Mouse (Mus musculus) kidney, postnatal 0 days (tissue): ENCODE results near the gene Mgst2. TPM values are rescaled to one million over a fixed set of nuclear protein-coding genes. Genes with fewer than 3 reads are reported as not detected.
A peak's percentile ranks its signal among the peaks of the same experiment; 100 is the strongest.

ENCODE experiments used
- ATAC-seq: fragments of 200-750 bp; cut with Nextera tagmentation; replicated peaks from 2 replicates; pipeline ENCODE4 v1.8.0; 2017; ENCODE audit warnings: low read depth, moderate number of reproducible peaks, moderate TSS enrichment, moderate library complexity; ENCODE audit not compliant: low FRiP score
- DNase-seq: peaks from one replicate; pipeline ENCODE4 v3.0.0-alpha.2; 2016; ENCODE audit warnings: low spot score
- H3K27ac ChIP-seq: fragments of 300-500 bp; sonication (generic); 2 replicates; pipeline ENCODE4 v1.5.1; 2014; ENCODE audit warnings: mild to moderate bottlenecking
- H3K27me3 ChIP-seq: fragments of 300-500 bp; sonication (generic); 2 replicates; pipeline ENCODE4 v1.6.1; 2014; ENCODE audit warnings: low read length, mixed read lengths; ENCODE audit not compliant: insufficient read depth
- H3K36me3 ChIP-seq: fragments of 300-500 bp; sonication (generic); 2 replicates; pipeline ENCODE4 v1.6.1; 2014; ENCODE audit warnings: low read length, mixed read lengths; ENCODE audit not compliant: insufficient read depth
- H3K4me1 ChIP-seq: fragments of 300-500 bp; sonication (generic); replicated peaks from 2 replicates; pipeline ENCODE4 v1.6.1; 2014; ENCODE audit warnings: antibody characterized with exemption, low read length, mixed read lengths; ENCODE audit not compliant: insufficient read depth
- H3K4me2 ChIP-seq: fragments of 300-500 bp; sonication (generic); 2 replicates; pipeline ENCODE4 v1.6.1; 2014; ENCODE audit warnings: mild to moderate bottlenecking, low read length, moderate library complexity, mixed read lengths
- H3K4me3 ChIP-seq: fragments of 300-500 bp; sonication (generic); replicated peaks from 2 replicates; pipeline ENCODE4 v1.5.1; 2014; ENCODE audit warnings: low read depth, low read length
- H3K9ac ChIP-seq: fragments of 300-500 bp; sonication (generic); 2 replicates; pipeline ENCODE4 v1.6.1; 2014; ENCODE audit warnings: low read depth, low read length
- H3K9me3 ChIP-seq: fragments of 300-500 bp; sonication (generic); replicated peaks from 2 replicates; pipeline ENCODE4 v1.6.1; 2016; ENCODE audit warnings: low read length, inconsistent platforms, mixed read lengths
- CTCF ChIP-seq: IDR thresholded peaks from 2 replicates; pipeline ENCODE4 v1.5.1; 2016; ENCODE audit warnings: antibody characterized with exemption, low read depth, mild to moderate bottlenecking, moderate library complexity
- WGBS: fragments of 180-500 bp; shearing (Covaris S2); extraction: QIAGEN DNeasy Blood & Tissue Kit; methylation state at CpG from one replicate; pipeline ENCODE4 v1.1.7; 2014; 5-methylcytosine and 5-hydroxymethylcytosine counted together
- polyA plus RNA-seq: library from polyadenylated mRNA; unstranded; fragments of >200 nt; fragmentation: Nextera tagmentation; extraction: Ambion mirVana; gene quantifications from 2 replicates; pipeline ENCODE4 v1.2.1, GENCODE M21; 2015

Mgst2 gene
- polyA plus RNA-seq, 1 experiment from 2014 or later = 1.8 TPM

DNA sequence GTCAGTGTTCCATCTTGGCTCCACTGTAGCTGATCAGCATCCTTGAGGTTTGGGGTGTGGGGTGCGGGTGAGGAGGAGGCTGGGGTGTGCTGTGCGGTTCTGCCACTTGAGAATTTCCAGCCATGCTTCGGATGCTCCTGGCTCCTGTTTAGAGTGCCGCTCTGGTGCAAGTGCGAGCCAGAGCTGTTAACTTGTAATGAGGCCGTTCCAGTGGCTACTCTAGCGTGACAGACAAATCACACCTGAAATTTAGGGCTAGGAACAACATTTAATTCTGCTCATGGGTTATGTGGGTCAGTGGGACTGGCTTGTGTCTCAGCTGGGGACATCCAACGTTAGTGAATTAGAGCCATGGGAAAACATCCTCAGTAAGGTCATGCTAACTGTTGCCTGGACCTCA lies 10.2 kb upstream of the Mgst2 start:
- TF ChIP-seq CTCF = no peak
- WGBS = 31% methylated on average over 8 of the region's 8 CpGs
- Histone ChIP-seq H3K4me1 (peaks cover 8% of the 10 kb centered on the region), H3K9me3 (no peaks in the 10 kb centered on the region), H3K4me2 (no peak overlapping the region), H3K4me3 (no peak overlapping the region), H3K27ac (no peak overlapping the region), H3K36me3 (no peaks in the 10 kb centered on the region), H3K27me3 (no peaks in the 10 kb centered on the region; the same call in 1 of the 2 replicates), H3K9ac (no peak overlapping the region)
- ATAC-seq (no peak), DNase-seq (peak; percentile 50)

DNA sequence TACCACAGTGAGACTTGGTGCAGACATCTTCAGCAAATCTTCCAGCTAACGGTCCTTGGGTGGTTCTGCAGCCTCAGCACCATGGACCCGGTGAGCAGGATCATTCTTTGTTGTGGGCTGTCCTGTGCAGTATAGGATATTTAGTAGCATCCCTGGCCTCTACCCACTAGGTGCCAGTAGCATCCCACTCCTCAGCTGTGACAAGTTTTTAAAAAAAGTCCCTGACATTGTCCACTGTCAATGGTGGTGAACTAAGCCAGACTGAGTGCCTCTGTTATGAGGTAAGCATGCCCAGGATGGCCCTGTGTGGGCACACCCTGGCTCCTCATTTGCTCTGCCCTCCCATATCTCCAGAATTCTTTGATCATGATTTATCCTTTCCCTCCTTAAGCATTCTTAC lies 9.0 kb upstream of the Mgst2 start:
- Histone ChIP-seq H3K9ac (no peak overlapping the region), H3K4me1 (peaks cover 8% of the 10 kb centered on the region), H3K9me3 (no peaks in the 10 kb centered on the region), H3K4me2 (no peak overlapping the region), H3K27me3 (no peaks in the 10 kb centered on the region; the same call in 1 of the 2 replicates), H3K4me3 (no peak overlapping the region), H3K36me3 (no peaks in the 10 kb centered on the region), H3K27ac (no peak overlapping the region)
- WGBS = 71% methylated on average over 2 of the region's 2 CpGs
- peak; percentile 51 for DNase-seq
- ATAC-seq = no peak
- TF ChIP-seq CTCF = peak; percentile 57

- no peak overlapping the region for H3K4me3 ChIP-seq
- ATAC-seq = peak; percentile 69; the same call in 1 of the 2 replicates
- WGBS = 2% methylated on average over 9 of the region's 9 CpGs
Observed at GRCm38 (mm10) chr3:51652292-51652691, 7.9 kb upstream of the Mgst2 start.

DNA sequence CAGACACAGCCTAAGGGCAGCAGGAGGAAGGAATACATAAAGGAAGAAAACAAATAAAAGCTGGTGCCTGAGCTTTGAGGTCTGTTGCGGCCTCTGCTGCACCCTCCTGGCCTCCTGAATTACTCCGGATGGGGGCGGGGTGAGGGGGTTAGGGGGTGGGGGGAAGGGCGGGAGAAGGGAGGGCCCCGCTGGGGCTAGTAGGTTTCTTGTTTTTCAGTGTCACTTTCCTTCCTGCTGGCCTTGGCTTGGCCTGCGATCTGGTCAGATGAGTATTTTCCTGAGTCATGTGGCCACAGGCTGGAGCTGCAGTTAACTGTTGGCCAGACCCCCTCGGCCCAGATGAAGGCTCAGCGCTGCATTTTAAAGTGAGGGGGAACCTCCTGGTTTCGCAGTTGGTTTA lies 7.5 kb upstream of the Mgst2 start:
- 0% methylated on average over 9 of the region's 9 CpGs for WGBS
- ATAC-seq (peak; percentile 55), DNase-seq (peak; percentile 89)
- H3K4me2 ChIP-seq = peak overlapping the region; percentile 42
- H3K4me1 ChIP-seq = peaks cover 8% of the 10 kb centered on the region
- no peak overlapping the region for H3K4me3 ChIP-seq
- peak overlapping the region; percentile 52 for H3K27ac ChIP-seq
- TF ChIP-seq CTCF = no peak
- no peaks in the 10 kb centered on the region for H3K27me3 ChIP-seq
- H3K36me3 ChIP-seq = no peaks in the 10 kb centered on the region
- no peaks in the 10 kb centered on the region for H3K9me3 ChIP-seq
- H3K9ac ChIP-seq = peak overlapping the region; percentile 1; the same call in 1 of the 2 replicates

More at GRCm38 (mm10) chr3:51652292-51652691, 7.9 kb upstream of the Mgst2 start:
- peak; percentile 88 for TF ChIP-seq CTCF
- Histone ChIP-seq H3K9ac (peak overlapping the region; percentile 1; the same call in 1 of the 2 replicates), H3K36me3 (no peaks in the 10 kb centered on the region), H3K4me1 (peaks cover 8% of the 10 kb centered on the region), H3K9me3 (no peaks in the 10 kb centered on the region), H3K27ac (peak overlapping the region; percentile 52; the same call in 1 of the 2 replicates), H3K27me3 (no peaks in the 10 kb centered on the region), H3K4me2 (peak overlapping the region; percentile 42)
- DNase-seq = peak; percentile 91

- Histone ChIP-seq H3K27me3 (no peaks in the 10 kb centered on the region), H3K27ac (no peak overlapping the region), H3K4me1 (peaks cover 8% of the 10 kb centered on the region), H3K9ac (no peak overlapping the region), H3K9me3 (no peaks in the 10 kb centered on the region), H3K36me3 (no peaks in the 10 kb centered on the region), H3K4me3 (no peak overlapping the region), H3K4me2 (no peak overlapping the region)
- DNase-seq (no peak), ATAC-seq (no peak)
- 70% methylated on average over 6 of the region's 6 CpGs for WGBS
- TF ChIP-seq CTCF = no peak
Observed at GRCm38 (mm10) chr3:51654303-51655055, 5.7 kb upstream of the Mgst2 start.

- H3K36me3 ChIP-seq = no peaks in the 10 kb centered on the region
- H3K4me1 ChIP-seq = 0 out of 2 replicates have a peak, but pooled peaks cover 3% of the 10 kb centered on the region
- TF ChIP-seq CTCF = no peak
- no peak overlapping the region for H3K4me2 ChIP-seq
- H3K9me3 ChIP-seq = no peaks in the 10 kb centered on the region
- H3K9ac ChIP-seq = no peak overlapping the region
- WGBS = 88% methylated on average over 5 of the region's 5 CpGs
- DNase-seq (no peak), ATAC-seq (no peak)
- H3K27ac ChIP-seq = no peak overlapping the region
- no peak overlapping the region for H3K4me3 ChIP-seq
- H3K27me3 ChIP-seq = no peaks in the 10 kb centered on the region
Observed at GRCm38 (mm10) chr3:51659415-51659814, 745 bp upstream of the Mgst2 start.
